Mouse (Mus musculus) stomach, postnatal 0 days (tissue): ENCODE measurements around the gene Fcgr3.

Experiments used
- CTCF ChIP-seq: IDR thresholded peaks from 2 replicates; pipeline ENCODE4 v1.5.1; 2016; ENCODE audit warnings: antibody characterized with exemption, low read depth, mild to moderate bottlenecking, moderate library complexity
- EP300 ChIP-seq: optimal IDR thresholded peaks from 2 replicates; pipeline ENCODE3; 2016; ENCODE audit warnings: antibody characterized with exemption

GRCm38 (mm10) chr1:171097612-171098011 lies 32.9 kb upstream of the Fcgr3 start:
- TF ChIP-seq CTCF: no peak
- TF ChIP-seq EP300: no peak
